Mouse (Mus musculus) cerebellum, adult 2 months (tissue): ENCODE measurements around the gene Gle1.

Experiments
- CTCF ChIP-seq: fragments of 200-500 bp; IDR thresholded peaks from 2 replicates; pipeline ENCODE4 v1.5.1; 2011; ENCODE audit warnings: low read depth, mild to moderate bottlenecking, control low read depth, low read length, moderate library complexity, borderline replicate concordance; ENCODE audit not compliant: insufficient read depth
- POLR2A ChIP-seq: fragments of 200-500 bp; IDR thresholded peaks from 2 replicates; pipeline ENCODE4 v1.6.1; 2011; ENCODE audit warnings: low read length, control low read depth, borderline replicate concordance; ENCODE audit not compliant: insufficient read depth

DNA sequence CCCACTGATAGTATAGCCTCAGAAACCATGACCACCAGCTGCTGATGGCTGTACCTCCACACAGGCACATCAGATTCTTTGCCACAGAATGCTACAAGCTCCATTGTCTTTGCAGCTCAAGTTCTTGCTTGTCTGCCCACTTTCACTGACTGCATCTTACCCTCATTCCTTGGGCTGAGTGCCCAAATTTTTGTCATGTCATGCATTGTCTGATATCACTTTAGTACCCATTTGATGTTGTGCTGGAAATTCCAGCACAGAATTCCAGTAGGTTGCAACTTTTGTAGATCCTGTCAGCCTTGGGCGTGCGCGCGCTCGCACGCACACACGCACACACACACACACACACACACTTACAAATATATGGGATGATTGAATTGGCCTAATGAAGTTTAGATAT lies 26.0 kb downstream of the Gle1 start:
- TF ChIP-seq CTCF (no peak), POLR2A (no peak)
